Mouse (Mus musculus): ENCODE results near the gene Spop. TPM values are rescaled to one million over a fixed set of nuclear protein-coding genes. Genes with fewer than 3 reads are reported as not detected.

The Spop gene
- 100 to 1,000 TPM; 151 to 155 TPM for total RNA-seq (2021)
- long read RNA-seq, experiment 1, transcript Spop-202 (11 exons, 2,881 nt), result minor isoform, 30 of 344 reads
- long read RNA-seq, experiment 1, transcript Spop-201 (10 exons, 3,063 nt), result major isoform, 273 of 344 reads
- long read RNA-seq, experiment 1, partial matches to known transcripts, result 11 of 344 reads
- long read RNA-seq, experiment 1, other reads (novel, unspliced or antisense), result 30 of 344 reads
- long read RNA-seq, experiment 2, transcript Spop-201 (10 exons, 3,063 nt), result major isoform, 286 of 367 reads
- long read RNA-seq, experiment 2, transcript Spop-202 (11 exons, 2,881 nt), result minor isoform, 31 of 367 reads
- long read RNA-seq, experiment 2, partial matches to known transcripts, result 23 of 367 reads
- long read RNA-seq, experiment 2, other reads (novel, unspliced or antisense), result 27 of 367 reads

GRCm38 (mm10) chr11:95413641-95414535 is at the start of gene Spop:
Gene Spop (plus strand): TSS chr11:95414080.
- peak; percentile 84 to 87 for DNase-seq (ENCODE audit: low spot score in 2 of 2)

- DNase-seq (ENCODE audit: low spot score in 2 of 2), result no peak
These were observed 49.5 kb upstream of the Spop start for GRCm38 (mm10) chr11:95364388-95364787.

GRCm38 (mm10) chr11:95365596-95365995 is 48.3 kb upstream of the Spop start:
- DNase-seq (ENCODE audit: low spot score in 2 of 2), result peak; percentile 62 to 82

GRCm38 (mm10) chr11:95366280-95366897 is 47.5 kb upstream of the Spop start:
- DNase-seq (ENCODE audit: low spot score in 2 of 2), result peak in 1 of 2 experiments; percentile 47

- no peak for DNase-seq (ENCODE audit: low spot score in 2 of 2)
These were observed 46.7 kb upstream of the Spop start for GRCm38 (mm10) chr11:95367011-95367735.

- no peak for DNase-seq (ENCODE audit: low spot score in 2 of 2)
These were observed 45.6 kb upstream of the Spop start for GRCm38 (mm10) chr11:95368231-95368823.

GRCm38 (mm10) chr11:95368871-95369270 is 45.0 kb upstream of the Spop start:
- DNase-seq (ENCODE audit: low spot score in 2 of 2), result no peak

- peak in 1 of 2 experiments; percentile 42 for DNase-seq (ENCODE audit: low spot score in 2 of 2)
These were observed 43.7 kb upstream of the Spop start for GRCm38 (mm10) chr11:95369964-95370890.

GRCm38 (mm10) chr11:95371182-95371581 is 42.7 kb upstream of the Spop start:
- no peak for DNase-seq (ENCODE audit: low spot score in 2 of 2)

GRCm38 (mm10) chr11:95378926-95379325 is 35.0 kb upstream of the Spop start:
- DNase-seq (ENCODE audit: low spot score in 2 of 2), result no peak

- no peak for DNase-seq (ENCODE audit: low spot score in 2 of 2)
These were observed 34.3 kb upstream of the Spop start for GRCm38 (mm10) chr11:95379552-95379951.

GRCm38 (mm10) chr11:95380711-95381110 is 33.2 kb upstream of the Spop start:
- no peak for DNase-seq (ENCODE audit: low spot score in 2 of 2)

GRCm38 (mm10) chr11:95381146-95381545 is 32.7 kb upstream of the Spop start:
- DNase-seq (ENCODE audit: low spot score in 2 of 2), result no peak

- no peak for DNase-seq (ENCODE audit: low spot score in 2 of 2)
These were observed 30.4 kb upstream of the Spop start for GRCm38 (mm10) chr11:95383331-95383986.

GRCm38 (mm10) chr11:95384004-95384318 is 29.9 kb upstream of the Spop start:
- DNase-seq (ENCODE audit: low spot score in 2 of 2), result no peak

GRCm38 (mm10) chr11:95384319-95384972 is 29.4 kb upstream of the Spop start, which contains the start of gene Slc35b1:
Gene Slc35b1 (plus strand): TSS chr11:95384692.
- DNase-seq (ENCODE audit: low spot score in 2 of 2), result peak; percentile 99

GRCm38 (mm10) chr11:95384973-95385320 is 28.9 kb upstream of the Spop start:
- no peak for DNase-seq (ENCODE audit: low spot score in 2 of 2)

- no peak for DNase-seq (ENCODE audit: low spot score in 2 of 2)
These were observed 26.5 kb upstream of the Spop start for GRCm38 (mm10) chr11:95387354-95387753.
